Comparison of ENCODE assay signal across 9 mouse cellular contexts in the genomic region with DNA sequence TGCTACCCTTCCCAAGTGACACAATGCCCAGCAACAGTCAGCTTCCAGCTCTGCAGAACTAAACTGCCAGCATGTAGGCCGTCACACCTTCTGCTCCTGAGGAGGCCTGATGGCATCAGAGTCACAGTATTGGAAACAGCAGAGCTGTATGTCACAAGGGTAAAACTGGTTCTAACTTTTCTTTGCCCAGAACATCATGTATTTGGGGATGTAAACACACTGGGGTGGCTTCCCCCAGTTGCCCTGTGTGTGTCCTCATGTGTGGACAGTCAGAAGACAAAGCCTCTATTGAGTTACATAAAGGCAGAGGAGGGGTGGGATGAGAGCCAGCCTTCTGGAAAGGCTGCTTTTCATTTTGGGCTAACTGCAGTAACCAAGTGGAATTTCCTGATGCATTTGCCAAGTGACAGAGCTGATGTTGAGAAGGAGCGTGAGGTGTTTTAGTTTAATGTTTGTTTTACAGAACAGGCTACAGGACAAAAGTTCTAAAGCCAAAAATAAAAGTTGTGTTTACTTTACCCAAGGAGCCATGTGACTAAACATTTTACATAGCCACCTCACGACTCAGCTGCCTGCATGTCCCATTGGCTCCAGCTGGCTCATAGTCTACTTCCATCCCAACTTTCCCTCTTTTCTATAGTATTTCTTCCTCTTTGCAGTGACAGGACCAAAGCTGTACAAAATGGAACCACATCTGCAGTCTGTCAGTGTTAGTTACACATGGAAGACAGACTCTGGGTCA.
DNase-seq lines count a peak whose midpoint lies in the region; ATAC-seq lines count a peak whose summit lies in the region.
"Had no signal": no experiment of that assay in that cellular context is flagged by ENCODE, and none has a peak within 500 bp of the region (broad histone marks: within the 10 kb centered on the region; RNA-seq: fewer than 3 reads in every experiment).

No protein-coding gene starts in this region.

- no peaks in the 10 kb centered on the region for H3K27me3 ChIP-seq in forebrain, embryonic 14.5 days (replicated peaks; ENCODE audit: control insufficient read depth, insufficient read depth, low read length)
- no peaks in the 10 kb centered on the region for H3K27me3 ChIP-seq in forebrain, embryonic 13.5 days

- H3K27ac ChIP-seq in forebrain, embryonic 14.5 days (ENCODE audit: low read depth, low read length): no peak overlapping the region
- no peak overlapping the region for H3K27ac ChIP-seq in forebrain, embryonic 13.5 days
- H3K27ac ChIP-seq: macrophage had no signal

- WGBS in forebrain, embryonic 14.5 days: 47% methylated on average over 3 of the region's 3 CpGs
- 61% methylated on average over 3 of the region's 3 CpGs for WGBS in forebrain, embryonic 13.5 days

- no peak for ATAC-seq in forebrain, embryonic 14.5 days
- no peak for ATAC-seq in forebrain, embryonic 13.5 days
- ATAC-seq in monocyte, adult 5-6 weeks (replicated peaks; ENCODE audit: insufficient number of reproducible peaks, low FRiP score, low TSS enrichment, poor library complexity, severe bottlenecking): no peak
- no peak for ATAC-seq in erythroid progenitor cell, adult 5-6 weeks (replicated peaks; ENCODE audit: low FRiP score, poor library complexity, severe bottlenecking)

- peaks cover 9% of the 10 kb centered on the region for H3K36me3 ChIP-seq in forebrain, embryonic 14.5 days (ENCODE audit: control insufficient read depth, insufficient read depth, low read length)
- H3K36me3 ChIP-seq in forebrain, embryonic 13.5 days (ENCODE audit: poor library complexity, severe bottlenecking): peaks cover 8% of the 10 kb centered on the region

- H3K4me3 ChIP-seq in forebrain, embryonic 14.5 days (ENCODE audit: low read depth, low read length): no peak overlapping the region
- no peak overlapping the region for H3K4me3 ChIP-seq in forebrain, embryonic 13.5 days

- no peak overlapping the region for H3K9ac ChIP-seq in forebrain, embryonic 14.5 days (ENCODE audit: low read length)
- H3K9ac ChIP-seq in forebrain, embryonic 13.5 days: no peak overlapping the region

- no peak overlapping the region for H3K4me2 ChIP-seq in forebrain, embryonic 14.5 days (ENCODE audit: low read length)
- H3K4me2 ChIP-seq in forebrain, embryonic 13.5 days: no peak overlapping the region

- H3K9me3 ChIP-seq in forebrain, embryonic 14.5 days (replicated peaks; ENCODE audit: control insufficient read depth, low read length): no peaks in the 10 kb centered on the region
- H3K9me3 ChIP-seq in forebrain, embryonic 13.5 days (replicated peaks): no peaks in the 10 kb centered on the region

- peak; percentile 59 for DNase-seq in forebrain, embryonic 14.5 days (ENCODE audit: low spot score)
- peak; percentile 61 for DNase-seq in urinary bladder, postnatal 14 days (ENCODE audit: low spot score)
- DNase-seq in urinary bladder, postnatal 10 days (ENCODE audit: low spot score): no peak
- DNase-seq in kidney, adult 18-20 months: peak; percentile 44
- DNase-seq in lung, postnatal 10 days: peak; percentile 87

- H3K4me1 ChIP-seq in forebrain, embryonic 14.5 days (ENCODE audit: control insufficient read depth, insufficient read depth, low read length): peaks cover 2% of the 10 kb centered on the region
- peaks cover 27% of the 10 kb centered on the region for H3K4me1 ChIP-seq in forebrain, embryonic 13.5 days
